Mouse (Mus musculus): ENCODE results near the gene Ethe1.

- TF ChIP-seq POLR2A (IDR thresholded peaks at IDR 0.05; ENCODE audit: borderline replicate concordance, extremely low read depth, insufficient read depth, insufficient read length, poor library complexity, severe bottlenecking) (no peak), CTCF (IDR thresholded peaks at IDR 0.05; ENCODE audit: borderline replicate concordance, extremely low read depth, insufficient read depth, insufficient read length) (no peak)
Observed at GRCm38 (mm10) chr7:24610879-24611494, 23.6 kb downstream of the Ethe1 start.

Measured in brain, embryonic 14.5 days (tissue).